Mouse (Mus musculus) gastrocnemius, postnatal 25 days (tissue): ENCODE results near the gene Lrrc28. TPM values are rescaled to one million over a fixed set of nuclear protein-coding genes. Genes with fewer than 3 reads are reported as not detected.

Experiments
- DNase-seq: peaks from one replicate; pipeline ENCODE4 v3.0.0; 2022
- total RNA-seq, 2 experiments: library from RNA; stranded (reverse); gene quantifications; 1 replicate in 1 of 2; 2 replicates in 1 of 2; pipeline ENCODE4 v1.2.3; 2021

Lrrc28 gene
- total RNA-seq, 2 experiments from 2014 or later = 19.2 to 25.1 TPM

- DNase-seq = no peak
Observed at GRCm38 (mm10) chr7:67645681-67646014, 580 bp upstream of the Lrrc28 start.

GRCm38 (mm10) chr7:67644291-67644690, 777 bp downstream of the Lrrc28 start:
- no peak for DNase-seq

GRCm38 (mm10) chr7:67642955-67643354, 2.1 kb downstream of the Lrrc28 start:
- DNase-seq = no peak

GRCm38 (mm10) chr7:67639006-67639405, 6.1 kb downstream of the Lrrc28 start:
- no peak for DNase-seq

GRCm38 (mm10) chr7:67636161-67636560, 8.9 kb downstream of the Lrrc28 start:
- DNase-seq = no peak

- no peak for DNase-seq
Observed at GRCm38 (mm10) chr7:67634210-67634609, 10.9 kb downstream of the Lrrc28 start.

GRCm38 (mm10) chr7:67632380-67632779, 12.7 kb downstream of the Lrrc28 start:
- DNase-seq = no peak

GRCm38 (mm10) chr7:67630817-67631216, 14.3 kb downstream of the Lrrc28 start:
- DNase-seq = peak; percentile 25

GRCm38 (mm10) chr7:67629681-67630080, 15.4 kb downstream of the Lrrc28 start:
- DNase-seq = no peak

- no peak for DNase-seq
Observed at GRCm38 (mm10) chr7:67626671-67627070, 18.4 kb downstream of the Lrrc28 start.

- no peak for DNase-seq
Observed at GRCm38 (mm10) chr7:67622151-67622550, 22.9 kb downstream of the Lrrc28 start.

- no peak for DNase-seq
Observed at GRCm38 (mm10) chr7:67619836-67620235, 25.2 kb downstream of the Lrrc28 start.

- no peak for DNase-seq
Observed at GRCm38 (mm10) chr7:67618316-67618715, 26.8 kb downstream of the Lrrc28 start.

- DNase-seq = no peak
Observed at GRCm38 (mm10) chr7:67617646-67618045, 27.4 kb downstream of the Lrrc28 start.

GRCm38 (mm10) chr7:67616890-67617289, 28.2 kb downstream of the Lrrc28 start:
- DNase-seq = no peak

GRCm38 (mm10) chr7:67614464-67614861, 30.6 kb downstream of the Lrrc28 start:
- no peak for DNase-seq

GRCm38 (mm10) chr7:67613795-67614463, 31.1 kb downstream of the Lrrc28 start:
- peak; percentile 30 for DNase-seq

GRCm38 (mm10) chr7:67608348-67609024, 36.6 kb downstream of the Lrrc28 start:
- DNase-seq = no peak

GRCm38 (mm10) chr7:67607669-67608347, 37.3 kb downstream of the Lrrc28 start:
- no peak for DNase-seq

- DNase-seq = no peak
Observed at GRCm38 (mm10) chr7:67606250-67606649, 38.8 kb downstream of the Lrrc28 start.

- DNase-seq = no peak
Observed at GRCm38 (mm10) chr7:67605114-67605513, 40.0 kb downstream of the Lrrc28 start.

- DNase-seq = peak; percentile 55
Observed at GRCm38 (mm10) chr7:67598050-67598449, 47.0 kb downstream of the Lrrc28 start.

- DNase-seq = no peak
Observed at GRCm38 (mm10) chr7:67596961-67597360, 48.1 kb downstream of the Lrrc28 start.
